Mouse (Mus musculus): Measurements from ENCODE around the gene Slc16a10.
A peak's percentile ranks its signal among the peaks of the same experiment; 100 is the strongest.

Slc16a10 gene

DNA sequence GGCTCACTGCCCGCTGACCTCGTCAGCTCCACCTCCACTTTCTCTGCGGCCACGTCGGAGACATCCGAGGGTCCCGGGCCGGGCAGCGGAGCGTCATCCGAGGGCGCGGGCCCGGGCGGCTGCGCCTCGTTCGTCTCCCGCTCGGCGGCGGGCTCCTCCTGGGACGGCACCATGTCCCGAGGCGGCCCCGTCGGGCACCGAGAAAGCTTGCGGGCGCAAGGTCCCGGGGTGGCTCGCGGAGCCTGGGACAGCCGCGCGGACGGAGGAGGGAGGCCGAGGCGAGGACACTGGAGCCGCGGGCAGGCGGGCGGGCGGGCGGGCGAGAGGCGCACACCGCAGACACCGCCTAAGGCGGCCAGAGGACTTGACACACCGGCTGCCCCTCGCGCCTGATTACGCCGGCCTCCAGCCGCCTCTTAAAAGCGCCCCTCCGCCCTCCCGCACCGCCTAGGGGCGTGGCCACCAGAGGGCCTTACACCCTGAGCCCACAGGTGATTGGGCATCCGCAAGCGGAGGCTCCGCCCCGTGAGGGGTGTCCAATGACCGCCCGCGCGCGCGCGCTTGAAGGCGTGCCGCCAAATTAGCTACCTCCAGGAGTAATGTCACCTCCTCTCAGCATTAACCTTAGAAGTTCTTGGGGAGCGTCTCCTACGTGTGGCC lies at the start of gene Slc16a10:
Gene Slc16a10 (minus strand): TSS at position 395 of the 660 bp plus-strand sequence.
- Histone ChIP-seq H3K36me3 (ENCODE audit: control insufficient read depth, insufficient read depth, low read length, poor library complexity, severe bottlenecking) (no peaks in the 10 kb centered on the region), H3K27me3 (ENCODE audit: control insufficient read depth, insufficient read depth, low read length, poor library complexity, severe bottlenecking) (no peaks in the 10 kb centered on the region)
- peak; percentile 98 for DNase-seq (ENCODE audit: low read depth, low spot score)

DNA sequence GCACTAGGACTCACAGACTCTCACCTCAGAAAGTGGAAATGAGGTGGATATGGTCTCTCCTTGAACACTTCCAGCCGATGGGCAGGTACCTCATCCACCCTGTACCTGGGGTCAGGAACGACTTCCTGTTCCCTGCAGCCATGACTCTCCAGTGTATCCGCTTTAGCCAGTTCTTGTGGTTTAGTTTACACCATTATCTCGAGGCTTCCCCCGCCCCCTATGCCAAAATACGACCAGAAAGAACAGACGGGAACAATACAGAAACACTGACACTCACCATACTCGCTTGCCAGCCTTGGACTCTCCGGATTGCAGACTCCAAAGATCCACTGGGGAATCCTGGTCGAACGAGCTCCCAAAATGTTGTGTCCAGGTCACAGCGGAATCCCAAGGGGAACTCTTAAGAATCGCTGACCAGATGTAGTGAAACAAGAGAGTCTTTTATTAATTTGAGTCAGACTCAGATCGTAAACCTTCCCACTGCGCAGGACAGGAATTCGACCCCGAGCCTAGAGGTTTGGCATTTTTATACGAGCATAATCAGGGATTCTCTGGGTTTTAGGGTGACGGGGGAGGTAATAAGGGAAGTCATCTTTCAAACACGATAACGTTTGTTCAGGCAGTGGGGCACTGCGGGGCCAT lies 49.4 kb upstream of the Slc16a10 start:
- no peak for DNase-seq (ENCODE audit: low read depth, low spot score)
- no peaks in the 10 kb centered on the region for H3K36me3 ChIP-seq (ENCODE audit: control insufficient read depth, insufficient read depth, low read length, poor library complexity, severe bottlenecking)

DNA sequence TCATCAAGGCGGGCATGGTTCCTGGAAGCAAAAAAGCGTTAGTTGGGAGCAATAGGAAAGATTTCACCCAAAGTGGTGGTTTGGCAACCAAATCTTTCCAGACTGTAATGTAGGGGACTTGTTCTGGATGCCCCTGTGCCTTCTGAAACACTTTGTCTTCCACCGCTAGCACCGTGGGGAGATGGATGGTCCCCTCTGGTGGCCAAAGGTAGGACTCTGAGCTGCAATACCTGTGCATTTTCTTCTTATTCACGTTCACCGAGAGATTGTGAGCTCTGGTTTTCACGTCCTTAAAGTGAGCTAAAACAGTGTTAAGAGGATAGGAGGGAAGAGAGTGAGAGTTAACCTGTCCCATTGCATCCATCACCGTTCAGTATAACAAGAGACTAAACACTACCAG lies 48.8 kb upstream of the Slc16a10 start:
- no peaks in the 10 kb centered on the region for H3K27me3 ChIP-seq (ENCODE audit: control insufficient read depth, insufficient read depth, low read length, poor library complexity, severe bottlenecking)
- peak; percentile 60 for DNase-seq (ENCODE audit: low read depth, low spot score)
- H3K36me3 ChIP-seq (ENCODE audit: control insufficient read depth, insufficient read depth, low read length, poor library complexity, severe bottlenecking), result no peaks in the 10 kb centered on the region

More for the DNA sequence above, 49.4 kb upstream of the Slc16a10 start:
- H3K27me3 ChIP-seq (ENCODE audit: control insufficient read depth, insufficient read depth, low read length, poor library complexity, severe bottlenecking), result no peaks in the 10 kb centered on the region

DNA sequence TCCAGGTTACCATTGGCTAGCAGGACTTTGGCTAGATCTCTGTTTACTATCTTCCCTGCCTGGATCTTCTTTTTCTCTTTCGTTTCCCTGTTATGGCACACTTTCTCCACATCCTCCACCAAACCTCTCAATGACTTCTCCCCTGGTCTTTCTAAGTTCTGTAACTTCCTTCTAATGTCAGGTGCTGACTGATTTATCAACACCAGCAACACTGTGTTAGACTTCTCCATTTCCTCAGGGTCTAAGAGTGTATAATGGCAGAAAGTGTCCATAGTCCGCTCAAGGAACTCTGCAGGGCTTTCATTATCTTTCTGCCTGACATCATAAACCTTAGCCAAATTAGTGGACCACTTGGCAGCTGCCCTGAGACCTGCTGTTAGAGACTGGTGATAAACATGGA lies 47.6 kb upstream of the Slc16a10 start:
- Histone ChIP-seq H3K36me3 (ENCODE audit: control insufficient read depth, insufficient read depth, low read length, poor library complexity, severe bottlenecking) (no peaks in the 10 kb centered on the region), H3K27me3 (ENCODE audit: control insufficient read depth, insufficient read depth, low read length, poor library complexity, severe bottlenecking) (no peaks in the 10 kb centered on the region)
- no peak for DNase-seq (ENCODE audit: low read depth, low spot score)

DNA sequence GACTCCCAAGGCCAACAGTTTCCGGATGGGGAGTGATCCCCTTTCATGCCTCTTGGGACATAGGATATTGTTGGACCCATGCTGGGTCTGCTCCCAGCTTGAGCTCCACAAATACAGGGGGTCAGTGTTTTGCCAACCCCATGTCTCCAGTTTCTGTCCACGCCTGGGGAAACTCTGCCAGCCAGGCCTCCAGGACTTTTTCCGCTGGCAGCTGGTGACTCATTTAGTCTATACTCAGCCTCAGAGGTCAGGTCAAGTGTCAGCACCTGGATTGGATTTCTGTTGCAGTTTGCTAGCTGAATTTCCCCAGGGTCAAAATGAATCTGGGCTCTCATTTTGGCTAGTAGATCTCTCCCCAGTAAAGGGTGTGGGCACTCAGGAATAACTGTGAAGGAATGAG lies 46.8 kb upstream of the Slc16a10 start:
- H3K36me3 ChIP-seq (ENCODE audit: control insufficient read depth, insufficient read depth, low read length, poor library complexity, severe bottlenecking), result no peaks in the 10 kb centered on the region
- DNase-seq (ENCODE audit: low read depth, low spot score), result no peak
- H3K27me3 ChIP-seq (ENCODE audit: control insufficient read depth, insufficient read depth, low read length, poor library complexity, severe bottlenecking), result no peaks in the 10 kb centered on the region

DNA sequence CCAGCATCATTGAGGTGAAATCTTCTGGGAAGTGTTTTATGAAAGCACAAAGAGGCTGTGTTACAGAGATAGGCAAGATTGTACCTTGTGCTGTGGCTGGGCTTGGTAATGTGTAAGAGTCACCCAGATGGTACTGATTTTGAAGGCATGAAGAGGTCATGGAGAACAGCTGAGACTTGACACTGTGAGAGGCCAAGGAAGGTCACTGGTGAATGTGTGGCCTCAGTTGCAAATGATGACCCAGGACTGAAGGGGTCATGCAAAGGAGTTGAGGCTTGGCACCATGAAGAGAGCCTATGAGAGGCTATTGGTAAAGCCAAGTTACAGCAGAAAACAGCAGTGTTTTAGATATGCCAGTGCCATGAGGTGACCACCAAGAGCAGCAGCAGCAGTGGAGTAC lies 43.9 kb upstream of the Slc16a10 start:
- Histone ChIP-seq H3K36me3 (ENCODE audit: control insufficient read depth, insufficient read depth, low read length, poor library complexity, severe bottlenecking) (no peaks in the 10 kb centered on the region), H3K27me3 (ENCODE audit: control insufficient read depth, insufficient read depth, low read length, poor library complexity, severe bottlenecking) (no peaks in the 10 kb centered on the region)
- DNase-seq (ENCODE audit: low read depth, low spot score), result no peak

DNA sequence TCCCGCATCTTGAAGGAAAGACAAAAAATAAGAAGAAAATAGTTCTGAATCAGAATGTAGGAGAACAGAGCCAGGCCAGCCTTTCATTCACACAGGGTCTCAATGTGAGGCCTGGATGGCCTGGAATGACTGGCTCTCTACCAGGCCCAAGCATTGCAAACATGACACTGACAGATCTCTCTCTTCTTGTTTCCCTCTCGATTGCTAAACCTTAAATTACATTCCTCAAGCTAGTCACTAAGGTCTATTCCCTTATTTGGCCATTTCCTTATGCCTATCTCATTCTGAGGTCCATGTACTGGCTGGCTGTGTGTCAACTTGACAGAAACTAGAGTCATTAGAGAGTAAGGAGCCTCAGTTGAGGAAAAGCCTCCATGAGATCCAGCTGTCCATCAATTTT lies 38.0 kb upstream of the Slc16a10 start:
- no peaks in the 10 kb centered on the region for H3K36me3 ChIP-seq (ENCODE audit: control insufficient read depth, insufficient read depth, low read length, poor library complexity, severe bottlenecking)
- no peaks in the 10 kb centered on the region for H3K27me3 ChIP-seq (ENCODE audit: control insufficient read depth, insufficient read depth, low read length, poor library complexity, severe bottlenecking)
- DNase-seq (ENCODE audit: low read depth, low spot score), result no peak

DNA sequence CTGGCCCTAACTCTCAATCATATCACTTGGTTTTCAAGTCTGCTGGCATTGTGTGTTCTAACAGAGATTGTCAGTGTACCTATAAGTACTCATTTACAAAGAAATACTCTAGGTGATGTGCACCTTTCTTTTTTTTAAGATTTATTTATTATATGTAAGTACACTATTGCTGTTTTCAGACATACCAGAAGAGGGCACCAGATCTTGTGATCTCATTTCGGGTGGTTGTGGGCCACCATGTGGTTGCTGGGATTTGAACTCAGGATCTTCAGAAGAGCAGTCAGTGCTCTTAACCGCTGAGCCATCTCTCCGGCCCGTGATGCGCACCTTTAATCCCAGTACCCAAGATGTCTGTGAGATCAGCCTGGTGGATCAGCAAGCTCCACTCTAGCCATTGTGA lies 37.1 kb upstream of the Slc16a10 start:
- DNase-seq (ENCODE audit: low read depth, low spot score), result peak; percentile 52
- H3K27me3 ChIP-seq (ENCODE audit: control insufficient read depth, insufficient read depth, low read length, poor library complexity, severe bottlenecking), result no peaks in the 10 kb centered on the region
- H3K36me3 ChIP-seq (ENCODE audit: control insufficient read depth, insufficient read depth, low read length, poor library complexity, severe bottlenecking), result no peaks in the 10 kb centered on the region

DNA sequence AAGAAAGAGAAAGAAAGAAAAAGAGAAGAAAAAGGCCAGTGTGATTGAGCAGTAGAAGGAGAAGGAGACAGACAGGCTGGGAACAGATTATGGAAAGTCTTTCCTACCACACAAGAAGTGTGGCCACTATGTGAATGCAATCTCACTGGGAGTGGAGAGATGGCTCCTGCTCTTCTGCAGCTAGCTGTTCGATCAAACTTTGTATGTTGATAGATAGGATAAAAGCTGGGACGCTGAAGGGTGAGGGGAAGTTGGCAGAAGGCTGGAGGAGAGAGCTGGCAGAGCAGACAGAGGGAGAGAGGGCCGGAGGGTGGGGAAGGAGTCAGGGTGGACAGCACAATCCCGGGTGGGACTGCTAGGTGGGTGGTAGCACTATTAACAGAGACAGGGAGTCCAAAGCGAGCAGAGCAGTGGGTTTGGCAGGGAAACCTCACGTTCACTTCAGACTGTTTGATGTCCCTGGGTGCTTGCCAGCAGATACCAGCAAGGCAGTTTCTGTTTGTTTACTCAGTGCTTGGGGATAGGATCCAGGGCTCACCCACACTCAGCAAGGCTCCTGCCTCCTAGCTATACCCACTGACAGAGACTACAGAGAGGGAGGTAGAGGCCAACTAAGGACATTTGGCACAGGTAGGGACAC lies 35.4 kb upstream of the Slc16a10 start:
- Histone ChIP-seq H3K36me3 (ENCODE audit: control insufficient read depth, insufficient read depth, low read length, poor library complexity, severe bottlenecking) (no peaks in the 10 kb centered on the region), H3K27me3 (ENCODE audit: control insufficient read depth, insufficient read depth, low read length, poor library complexity, severe bottlenecking) (no peaks in the 10 kb centered on the region)
- DNase-seq (ENCODE audit: low read depth, low spot score), result no peak

DNA sequence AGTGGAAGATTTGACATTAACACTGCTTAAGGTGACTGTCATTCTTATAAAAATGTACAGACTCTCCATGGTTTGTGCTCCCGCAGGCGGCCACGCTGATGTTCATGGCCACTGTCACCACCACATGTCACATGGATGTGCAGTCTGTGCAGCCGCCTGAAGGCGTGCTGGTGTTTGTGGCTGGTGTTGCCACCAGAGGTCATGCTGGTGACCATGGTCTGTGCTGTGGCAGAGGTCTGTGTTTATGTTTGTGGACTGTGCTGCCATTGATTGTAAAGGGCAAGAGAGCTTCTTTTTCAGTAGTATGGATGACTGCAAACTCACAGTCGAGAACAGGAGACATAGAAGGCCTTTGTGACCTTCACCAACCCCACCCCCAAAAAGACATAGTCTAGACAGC lies 30.1 kb upstream of the Slc16a10 start:
- Histone ChIP-seq H3K36me3 (ENCODE audit: control insufficient read depth, insufficient read depth, low read length, poor library complexity, severe bottlenecking) (no peaks in the 10 kb centered on the region), H3K27me3 (ENCODE audit: control insufficient read depth, insufficient read depth, low read length, poor library complexity, severe bottlenecking) (no peaks in the 10 kb centered on the region)
- DNase-seq (ENCODE audit: low read depth, low spot score), result no peak

DNA sequence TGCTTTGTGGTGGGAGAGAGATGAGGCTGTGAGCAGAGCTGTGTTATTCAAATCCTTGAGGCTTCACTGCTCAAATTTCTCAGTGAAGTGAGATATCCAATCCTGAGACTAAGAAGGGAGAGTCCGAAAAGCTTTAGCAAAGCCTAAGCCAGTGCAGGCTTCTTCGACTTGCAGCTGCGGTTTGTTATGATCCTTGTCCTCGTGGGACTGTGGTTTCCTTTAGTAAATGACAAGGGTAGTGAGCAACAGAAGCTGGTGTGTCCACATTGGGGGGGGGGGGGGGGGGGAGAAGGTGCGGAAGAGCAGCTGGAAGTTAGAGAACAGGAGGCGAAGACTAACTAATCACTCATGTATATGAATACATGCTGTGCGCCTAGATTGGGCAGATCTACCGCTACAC lies 29.2 kb upstream of the Slc16a10 start:
- Histone ChIP-seq H3K36me3 (ENCODE audit: control insufficient read depth, insufficient read depth, low read length, poor library complexity, severe bottlenecking) (no peaks in the 10 kb centered on the region), H3K27me3 (ENCODE audit: control insufficient read depth, insufficient read depth, low read length, poor library complexity, severe bottlenecking) (no peaks in the 10 kb centered on the region)
- peak; percentile 50 for DNase-seq (ENCODE audit: low read depth, low spot score)

DNA sequence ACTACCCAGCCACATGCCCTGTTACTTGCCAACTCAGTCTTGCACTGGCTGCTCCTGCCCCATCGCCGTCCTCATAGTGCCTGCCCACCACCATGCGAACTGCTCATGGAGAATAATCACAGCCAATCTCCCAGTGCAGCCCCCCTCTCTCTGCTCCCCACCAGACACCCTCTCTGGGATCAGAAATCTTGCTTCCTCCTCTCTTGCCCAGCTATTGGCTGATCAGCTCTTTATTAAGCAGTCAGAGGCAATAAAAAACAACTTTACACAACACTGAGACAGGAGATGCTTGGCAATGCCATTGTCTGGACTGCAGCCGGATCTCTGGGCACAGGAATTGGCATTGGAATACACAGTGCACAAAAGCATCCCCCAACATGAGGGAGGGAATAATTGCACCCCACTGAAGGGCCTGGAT lies 28.1 kb upstream of the Slc16a10 start:
- Histone ChIP-seq H3K27me3 (ENCODE audit: control insufficient read depth, insufficient read depth, low read length, poor library complexity, severe bottlenecking) (no peaks in the 10 kb centered on the region), H3K36me3 (ENCODE audit: control insufficient read depth, insufficient read depth, low read length, poor library complexity, severe bottlenecking) (no peaks in the 10 kb centered on the region)
- no peak for DNase-seq (ENCODE audit: low read depth, low spot score)

DNA sequence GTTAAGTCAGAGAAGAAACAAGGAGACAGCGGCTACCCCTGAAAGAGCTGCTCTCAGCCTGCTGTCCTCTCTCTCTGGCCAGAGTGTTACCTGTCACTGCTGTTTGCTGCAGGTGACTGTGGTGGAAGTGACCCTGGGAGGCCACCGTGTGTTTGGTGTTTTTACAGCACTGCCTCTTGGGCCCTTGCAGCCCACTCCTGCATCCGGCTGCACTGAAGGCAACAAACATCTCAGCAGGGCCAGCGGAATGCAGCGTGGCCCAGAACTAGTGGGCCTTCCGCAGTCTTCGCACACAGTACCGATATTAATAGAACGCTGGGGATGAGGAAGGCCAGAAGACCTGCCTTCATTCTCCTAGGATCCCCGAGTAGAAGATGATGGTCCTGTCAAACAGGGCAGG lies 27.5 kb upstream of the Slc16a10 start:
- Histone ChIP-seq H3K36me3 (ENCODE audit: control insufficient read depth, insufficient read depth, low read length, poor library complexity, severe bottlenecking) (no peaks in the 10 kb centered on the region), H3K27me3 (ENCODE audit: control insufficient read depth, insufficient read depth, low read length, poor library complexity, severe bottlenecking) (no peaks in the 10 kb centered on the region)
- no peak for DNase-seq (ENCODE audit: low read depth, low spot score)

DNA sequence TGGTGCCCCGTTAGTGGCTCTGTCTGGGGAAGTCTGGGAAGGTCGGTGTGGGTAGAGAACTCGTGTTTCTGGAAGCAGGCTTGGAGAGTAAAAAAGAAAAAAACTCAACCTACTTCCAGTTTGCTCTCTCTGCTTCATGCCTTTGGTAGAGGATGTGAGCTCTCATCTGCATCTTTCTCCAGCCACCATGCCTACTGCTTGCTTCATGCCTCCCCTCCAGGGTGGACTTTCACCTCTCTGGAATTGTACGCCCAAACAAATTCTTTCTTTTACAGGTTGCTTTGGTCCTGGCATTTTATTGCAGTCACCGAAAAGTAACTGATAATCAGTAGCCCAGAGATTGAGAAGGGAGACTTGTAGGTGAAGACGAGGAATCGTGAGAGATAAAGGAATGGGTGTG lies 27.0 kb upstream of the Slc16a10 start:
- DNase-seq (ENCODE audit: low read depth, low spot score), result no peak
- H3K36me3 ChIP-seq (ENCODE audit: control insufficient read depth, insufficient read depth, low read length, poor library complexity, severe bottlenecking), result no peaks in the 10 kb centered on the region
- no peaks in the 10 kb centered on the region for H3K27me3 ChIP-seq (ENCODE audit: control insufficient read depth, insufficient read depth, low read length, poor library complexity, severe bottlenecking)
